Mouse (Mus musculus) hindlimb bud, embryonic 11.5 days (tissue): ENCODE data around the gene Olfr1261.

Experiments
- DNase-seq: peaks from one replicate; pipeline ENCODE4 v3.0.0-alpha.2; 2012; ENCODE audit warnings: low read depth, low spot score; ENCODE audit errors: extremely low spot score

Gene Olfr1261

DNA sequence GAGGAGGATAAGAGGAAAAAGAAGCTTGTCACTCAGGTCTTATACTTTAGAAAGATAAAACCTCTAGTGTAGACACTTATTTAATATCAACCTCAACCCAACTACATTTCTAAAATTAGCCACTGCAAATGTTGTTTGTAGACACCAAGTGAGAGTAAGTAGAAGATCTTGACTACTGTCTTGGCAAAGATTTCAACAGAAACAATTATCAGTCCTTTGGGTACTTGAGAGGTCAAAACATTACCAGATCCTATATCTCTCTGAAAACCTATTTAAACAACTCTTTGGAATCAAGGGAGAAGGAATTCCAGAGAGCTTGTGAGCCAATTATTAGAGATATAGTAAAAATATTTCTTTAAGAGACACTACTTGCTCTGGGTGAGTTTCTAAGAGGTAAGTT, at the start of gene Olfr1261:
Gene Olfr1261 (plus strand): TSS at position 301 of the 400 bp plus-strand sequence.
- DNase-seq: no peak

DNA sequence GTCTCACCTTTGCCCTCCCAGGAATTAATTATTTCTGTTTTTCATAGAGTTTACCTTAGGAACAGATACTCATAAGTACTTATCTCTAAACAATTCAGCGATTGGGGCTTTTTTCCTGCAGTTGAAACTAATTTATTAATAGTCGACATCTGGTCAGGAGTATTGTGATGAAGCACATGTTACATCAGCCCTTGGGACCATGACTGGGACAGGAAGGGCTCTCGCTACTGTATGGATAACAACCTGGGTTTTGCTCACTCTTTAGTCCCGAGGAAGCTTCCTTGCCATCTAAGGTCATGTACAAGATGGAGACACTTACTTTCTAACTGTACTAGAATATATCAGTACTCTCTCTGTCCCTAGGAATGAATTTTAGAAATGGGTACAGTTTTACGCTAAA, 42.5 kb upstream of the Olfr1261 start, which contains the start of gene Olfr1259:
Gene Olfr1259 (minus strand): TSS at position 101 of the 400 bp plus-strand sequence.
- DNase-seq: no peak

DNA sequence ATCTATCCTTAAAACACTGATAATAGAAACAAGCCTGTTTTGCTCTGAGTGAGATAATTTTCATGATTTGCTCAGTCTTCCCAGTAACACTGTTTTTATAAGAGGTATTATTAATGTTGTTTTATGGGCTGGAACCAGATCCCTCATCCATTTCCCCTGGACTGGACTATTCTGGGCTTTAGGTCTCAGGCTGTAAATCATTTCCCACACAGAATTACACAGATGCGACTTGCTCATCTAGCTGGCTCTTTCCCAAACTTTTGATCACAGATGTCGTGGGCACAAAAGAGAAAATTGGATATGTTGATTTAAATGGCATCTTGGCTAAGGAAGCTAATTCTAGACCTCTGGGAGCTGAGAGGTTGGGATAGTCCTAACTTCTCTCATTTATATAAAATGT, 16.8 kb upstream of the Olfr1261 start, which contains the start of gene Olfr1260:
Gene Olfr1260 (plus strand): TSS at position 157 of the 400 bp plus-strand sequence.
- no peak for DNase-seq

DNA sequence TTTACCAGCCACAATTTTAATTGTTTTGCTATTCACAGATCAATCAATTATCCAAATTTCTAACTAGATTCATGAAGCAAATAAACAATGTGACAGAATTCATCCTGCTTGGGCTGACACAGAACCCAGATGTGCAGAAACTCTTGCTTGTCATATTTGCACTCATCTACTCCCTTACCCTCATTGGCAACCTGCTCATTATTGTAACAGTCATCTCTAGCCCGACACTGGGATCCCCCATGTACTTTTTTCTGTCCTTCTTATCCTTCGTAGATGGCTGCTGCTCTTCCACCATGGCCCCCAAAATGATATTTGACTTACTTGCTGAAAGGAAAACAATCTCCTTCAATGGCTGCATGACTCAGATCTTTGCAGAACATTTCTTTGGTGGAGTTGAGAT, 13.3 kb upstream of the Olfr1261 start:
- DNase-seq: no peak

DNA sequence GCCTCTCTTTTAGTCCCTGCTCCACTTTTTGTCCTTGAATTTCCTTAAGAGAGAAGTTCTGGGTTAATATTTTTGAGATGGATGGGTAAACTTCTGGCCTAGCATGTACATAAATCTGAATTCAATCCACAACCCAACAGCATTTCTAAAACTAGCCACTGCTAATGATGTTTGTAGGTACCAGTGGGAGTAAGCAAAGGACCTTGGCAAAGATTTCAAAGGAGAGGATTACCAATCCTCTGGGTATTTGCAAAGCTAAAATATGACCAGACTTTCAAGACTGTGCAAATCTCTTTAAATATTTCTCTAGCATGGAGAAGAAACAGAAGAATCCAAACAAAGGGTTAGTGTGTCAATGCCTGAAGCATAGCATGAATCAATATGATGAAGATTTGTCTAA, 8.8 kb downstream of the Olfr1261 start, which contains the start of gene Olfr1262:
Gene Olfr1262 (plus strand): TSS at position 301 of the 400 bp plus-strand sequence.
- no peak for DNase-seq

DNA sequence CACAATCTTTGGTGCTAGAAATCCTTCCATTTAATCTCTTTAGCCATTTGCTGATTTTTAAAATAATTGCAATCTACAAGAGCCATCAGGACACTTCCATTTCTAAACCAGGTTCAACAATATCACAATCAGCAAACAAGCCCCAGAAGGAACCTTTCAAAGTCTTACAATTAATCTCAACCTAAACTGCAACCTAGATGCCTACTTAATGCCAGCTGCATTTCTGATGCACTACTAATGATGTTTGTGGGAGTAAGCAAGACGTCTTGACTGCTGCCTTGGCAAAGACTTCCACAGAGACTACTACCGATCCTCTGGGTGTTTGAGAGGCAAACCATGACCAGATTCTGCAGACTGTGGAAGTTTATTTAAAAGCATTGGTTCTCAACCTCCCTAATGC, 20.8 kb downstream of the Olfr1261 start, which contains the start of gene Olfr1263:
Gene Olfr1263 (plus strand): TSS at position 301 of the 400 bp plus-strand sequence.
- DNase-seq: no peak

DNA sequence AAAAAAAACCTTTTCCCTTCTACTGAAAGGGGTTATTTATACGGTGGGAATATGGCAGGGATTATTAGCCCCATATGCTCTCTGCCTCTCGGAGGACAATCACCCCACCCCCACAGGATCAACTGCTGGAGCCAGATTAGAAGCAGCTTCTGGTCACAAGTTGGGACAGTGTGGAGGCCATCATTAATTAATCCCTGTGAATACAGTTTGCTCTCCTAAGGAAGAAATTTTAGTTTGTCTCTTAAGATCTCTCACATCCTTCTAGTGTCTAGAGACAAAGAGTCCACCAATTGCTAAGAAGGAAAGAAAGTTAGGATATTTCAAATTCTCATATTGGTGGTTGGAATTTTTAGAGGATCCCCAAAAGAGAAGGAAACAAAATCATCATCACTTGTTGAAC, 34.5 kb downstream of the Olfr1261 start, which contains the start of gene Olfr1264:
Gene Olfr1264 (minus strand): TSS at position 101 of the 400 bp plus-strand sequence.
- no peak for DNase-seq

DNA sequence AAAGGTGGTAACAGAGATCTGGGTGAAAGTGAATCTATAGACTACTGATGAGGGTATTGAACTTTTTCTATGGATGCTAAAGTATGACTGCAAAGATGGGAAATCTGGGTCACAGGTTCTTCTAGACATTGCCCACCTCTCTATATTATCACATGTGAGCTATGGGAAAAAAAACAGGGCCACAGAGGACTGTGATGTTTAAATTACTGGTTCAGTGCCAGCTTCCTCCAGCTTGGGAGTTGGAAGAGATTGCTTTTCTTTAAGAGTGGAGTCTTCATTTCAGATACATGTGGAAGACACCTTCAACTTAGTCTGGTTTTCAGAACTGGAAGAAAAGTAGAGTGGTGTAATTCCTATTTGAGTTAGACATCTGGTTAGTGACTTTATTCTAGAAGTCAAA, 44.0 kb downstream of the Olfr1261 start, which contains the start of gene Olfr1265:
Gene Olfr1265 (plus strand): TSS at position 301 of the 400 bp plus-strand sequence.
- no peak for DNase-seq
